Mouse (Mus musculus) forebrain, postnatal 0 days (tissue): ENCODE measurements around the gene Mis12. TPM values are rescaled to one million over a fixed set of nuclear protein-coding genes. Genes with fewer than 3 reads are reported as not detected.
A peak's percentile ranks its signal among the peaks of the same experiment; 100 is the strongest.

Experiments
- ATAC-seq: fragments of 200-750 bp; cut with Nextera tagmentation; 2 replicates; pipeline ENCODE4 v1.8.0; 2017; ENCODE audit warnings: mild to moderate bottlenecking, moderate library complexity
- DNase-seq: peaks from one replicate; pipeline ENCODE4 v3.0.0-alpha.2; 2015
- H3K27ac ChIP-seq: fragments of 300-500 bp; sonication (generic); 2 replicates; pipeline ENCODE4 v1.5.1; 2014; ENCODE audit warnings: low read depth, mild to moderate bottlenecking, antibody characterized with exemption, low read length, moderate library complexity, mixed read lengths
- H3K27me3 ChIP-seq: fragments of 300-500 bp; sonication (generic); 2 replicates; pipeline ENCODE4 v1.6.1; 2014; ENCODE audit warnings: mild to moderate bottlenecking, low read length, mixed read lengths; ENCODE audit not compliant: insufficient read depth
- H3K36me3 ChIP-seq: fragments of 300-500 bp; sonication (generic); 2 replicates; pipeline ENCODE4 v1.6.1; 2014; ENCODE audit warnings: mild to moderate bottlenecking, moderate library complexity; ENCODE audit not compliant: insufficient read depth
- H3K4me1 ChIP-seq: fragments of 300-500 bp; sonication (generic); 2 replicates; pipeline ENCODE4 v1.6.1; 2014; ENCODE audit warnings: antibody characterized with exemption; ENCODE audit not compliant: insufficient read depth
- H3K4me2 ChIP-seq: fragments of 300-500 bp; sonication (generic); 2 replicates; pipeline ENCODE4 v1.6.1; 2014; ENCODE audit warnings: low read depth, mild to moderate bottlenecking, moderate library complexity
- H3K4me3 ChIP-seq: fragments of 300-500 bp; sonication (generic); 2 replicates; pipeline ENCODE4 v1.5.1; 2014; ENCODE audit warnings: low read depth, low read length, mixed read lengths
- H3K9ac ChIP-seq: fragments of 300-500 bp; sonication (generic); 2 replicates; pipeline ENCODE4 v1.6.1; 2014; ENCODE audit warnings: mild to moderate bottlenecking
- H3K9me3 ChIP-seq: fragments of 300-500 bp; sonication (generic); 2 replicates; pipeline ENCODE4 v1.6.1; 2016; ENCODE audit warnings: low read length
- CTCF ChIP-seq: sonication (generic); IDR thresholded peaks from 2 replicates; pipeline ENCODE4 v1.5.1; 2016; ENCODE audit warnings: antibody characterized with exemption, control low read depth, low read depth
- WGBS: fragments of 180-500 bp; shearing (Covaris S2); extraction: QIAGEN DNeasy Blood & Tissue Kit; methylation state at CpG from one replicate; pipeline ENCODE4 v1.1.7; 2014; 5-methylcytosine and 5-hydroxymethylcytosine counted together
- polyA plus RNA-seq: library from polyadenylated mRNA; unstranded; fragments of >200 nt; fragmentation: Nextera tagmentation; extraction: Ambion mirVana; gene quantifications from 2 replicates; pipeline ENCODE4 v1.2.1, GENCODE M21; 2015
- total RNA-seq: library from RNA; depleted of rRNA; stranded (reverse); fragments of >200 nt; gene quantifications from 2 replicates; pipeline ENCODE4 v1.2.3, GENCODE M21; 2014

Gene Mis12
- total and polyA plus RNA-seq, 2 experiments from 2014 or later: 13.9 to 15.3 TPM

DNA sequence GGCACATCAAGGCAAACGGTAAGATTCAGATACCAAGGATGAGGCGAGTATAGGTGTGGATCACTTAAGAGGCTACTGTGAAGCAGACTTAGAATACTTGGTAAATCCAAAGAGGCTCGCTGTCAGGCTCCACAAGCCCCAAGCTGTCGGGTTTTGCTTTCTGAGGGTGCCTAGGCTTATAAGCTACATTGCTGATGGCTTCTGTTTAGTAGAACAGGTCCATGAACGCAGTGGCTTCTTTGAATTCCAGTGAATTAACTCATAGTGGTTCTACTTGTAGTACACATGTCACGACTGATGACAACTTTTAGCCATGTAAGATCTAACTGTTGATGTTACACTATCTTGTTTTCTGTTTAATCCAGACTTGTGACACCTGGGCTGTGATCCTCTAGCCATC lies 42.1 kb upstream of the Mis12 start:
- Histone ChIP-seq H3K27ac (no peak overlapping the region), H3K27me3 (no peaks in the 10 kb centered on the region), H3K4me1 (peaks cover 5% of the 10 kb centered on the region; the same call in 1 of the 2 replicates), H3K36me3 (peaks cover 62% of the 10 kb centered on the region), H3K4me3 (no peak overlapping the region), H3K9ac (no peak overlapping the region), H3K9me3 (no peaks in the 10 kb centered on the region), H3K4me2 (no peak overlapping the region)
- TF ChIP-seq CTCF: no peak
- 90% methylated on average over 6 of the region's 6 CpGs for WGBS
- no peak for DNase-seq
- no peak for ATAC-seq

DNA sequence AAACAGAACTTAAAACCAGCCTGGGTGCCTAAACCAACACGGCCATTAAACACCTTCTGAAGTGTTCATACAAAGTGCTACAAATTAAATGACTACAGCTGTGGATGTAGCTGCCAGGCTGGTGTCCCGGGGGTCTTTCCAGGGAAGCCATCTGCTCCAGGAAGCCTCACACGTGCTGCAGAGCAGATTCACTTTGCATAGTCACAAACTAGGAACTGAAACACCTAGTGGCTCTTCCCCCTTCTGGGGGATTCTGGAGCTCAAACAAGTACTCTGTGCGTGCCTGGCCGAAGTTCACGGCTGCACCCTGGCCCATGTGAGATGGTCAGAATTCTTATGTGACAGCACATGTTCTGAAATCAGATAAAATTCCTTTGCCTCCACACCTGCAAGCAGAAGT lies 39.2 kb upstream of the Mis12 start:
- DNase-seq (no peak), ATAC-seq (no peak)
- Histone ChIP-seq H3K4me2 (no peak overlapping the region), H3K27ac (no peak overlapping the region), H3K4me3 (no peak overlapping the region), H3K9me3 (no peaks in the 10 kb centered on the region), H3K36me3 (peaks cover 55% of the 10 kb centered on the region), H3K4me1 (peaks cover 5% of the 10 kb centered on the region; the same call in 1 of the 2 replicates), H3K27me3 (no peaks in the 10 kb centered on the region), H3K9ac (no peak overlapping the region)
- TF ChIP-seq CTCF: no peak
- WGBS: 84% methylated on average over 6 of the region's 6 CpGs

DNA sequence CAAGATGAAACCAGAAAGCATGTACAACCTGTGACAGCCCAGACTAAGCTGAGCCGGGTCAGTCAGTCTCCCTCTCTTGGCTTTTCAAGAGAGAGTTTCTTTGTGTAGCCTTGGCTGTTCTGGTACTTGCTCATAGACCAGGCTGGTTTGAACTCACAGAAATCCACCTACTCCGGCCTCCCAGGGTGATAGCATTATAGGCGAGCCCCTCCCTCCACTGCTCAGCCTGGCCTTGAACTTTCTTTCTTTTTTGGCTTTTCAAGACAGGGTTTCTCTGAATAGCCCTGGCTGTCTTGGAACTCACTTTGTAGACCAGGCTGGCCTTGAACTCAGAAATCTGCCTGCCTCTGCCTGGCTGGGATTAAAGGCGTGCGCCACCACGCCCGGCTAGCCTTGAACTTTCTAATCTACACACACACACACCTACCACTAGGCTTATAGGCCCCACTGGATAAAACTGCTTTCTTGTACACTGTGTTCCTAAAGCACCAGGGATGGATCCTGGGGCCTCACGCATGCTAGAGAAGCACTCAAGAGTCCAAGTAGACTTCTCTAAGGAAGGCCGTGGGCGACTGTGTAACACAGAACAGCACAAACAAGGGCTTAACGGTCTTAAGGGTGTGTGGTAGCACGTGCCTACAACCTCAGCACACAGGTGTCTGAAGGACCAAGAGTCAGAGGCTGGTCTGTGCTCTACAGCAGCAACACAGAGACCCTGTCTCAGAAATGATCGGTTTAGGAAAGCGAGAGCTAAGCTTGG lies 38.5 kb upstream of the Mis12 start:
- ATAC-seq (no peak), DNase-seq (no peak)
- H3K9me3 ChIP-seq: no peaks in the 10 kb centered on the region
- H3K27me3 ChIP-seq: no peaks in the 10 kb centered on the region
- H3K27ac ChIP-seq: no peak overlapping the region
- TF ChIP-seq CTCF: no peak
- H3K36me3 ChIP-seq: peaks cover 55% of the 10 kb centered on the region
- peaks cover 5% of the 10 kb centered on the region; the same call in 1 of the 2 replicates for H3K4me1 ChIP-seq
- H3K4me3 ChIP-seq: no peak overlapping the region
- H3K9ac ChIP-seq: no peak overlapping the region
- H3K4me2 ChIP-seq: no peak overlapping the region
- 92% methylated on average over 14 of the region's 14 CpGs for WGBS

DNA sequence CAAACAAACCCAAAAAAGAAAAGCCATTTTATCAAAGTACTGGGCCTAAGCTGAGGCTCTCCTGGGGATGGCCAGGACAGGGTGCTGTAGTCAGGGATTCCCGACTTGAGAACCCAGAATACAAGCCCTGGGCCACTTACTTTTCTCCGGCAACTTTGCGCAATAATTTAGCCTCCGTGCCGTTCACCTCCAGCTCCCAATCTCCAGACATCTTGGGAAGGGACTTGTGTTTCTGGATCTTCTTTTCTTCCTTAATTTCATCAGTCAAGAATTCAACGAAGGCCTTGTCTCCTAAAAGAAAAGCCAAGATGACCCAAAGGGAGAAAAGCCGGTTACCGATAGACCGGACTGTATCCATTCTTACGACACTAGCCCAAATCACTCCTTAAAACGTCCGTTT lies 37.4 kb upstream of the Mis12 start:
- Histone ChIP-seq H3K27ac (no peak overlapping the region), H3K4me2 (peak overlapping the region; percentile 65), H3K9ac (peak overlapping the region; percentile 91), H3K27me3 (no peaks in the 10 kb centered on the region), H3K9me3 (no peaks in the 10 kb centered on the region), H3K36me3 (peaks cover 56% of the 10 kb centered on the region), H3K4me3 (peak overlapping the region; percentile 89), H3K4me1 (peaks cover 5% of the 10 kb centered on the region; the same call in 1 of the 2 replicates)
- DNase-seq: no peak
- WGBS: 11% methylated on average over 12 of the region's 12 CpGs
- ATAC-seq: no peak
- no peak for TF ChIP-seq CTCF

DNA sequence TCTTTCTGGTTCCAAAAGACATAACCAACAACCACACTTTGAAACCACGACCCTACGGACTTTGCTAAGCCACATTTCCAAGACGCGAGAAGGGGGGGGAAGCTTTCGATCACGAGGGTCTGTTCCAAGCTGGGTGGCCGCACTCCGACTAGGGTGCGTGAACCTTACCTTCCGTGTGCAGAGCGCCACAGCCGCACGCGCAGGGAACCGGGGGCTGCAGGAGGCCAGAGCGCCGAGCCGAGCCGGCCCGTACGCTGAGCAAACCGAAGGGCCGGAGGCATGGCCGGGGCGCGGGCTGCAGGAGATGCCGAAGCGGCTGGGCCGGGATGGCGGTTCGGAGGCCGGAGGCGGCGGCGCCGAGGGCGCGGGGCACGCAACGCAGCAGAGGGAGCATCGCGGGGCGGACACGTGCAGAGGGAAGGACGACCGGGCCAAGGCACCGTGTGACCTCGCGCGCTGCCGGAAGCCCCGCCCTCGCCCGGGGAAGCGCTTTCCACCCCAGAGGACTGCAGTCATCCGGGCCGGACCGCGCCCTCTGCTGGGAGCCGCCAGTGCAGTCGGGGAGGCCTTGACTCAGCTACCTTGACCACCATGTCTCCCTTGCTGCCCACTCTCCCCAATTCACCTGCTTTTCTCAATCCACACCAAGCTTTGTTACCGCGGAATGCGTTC lies 36.7 kb upstream of the Mis12 start, which contains the start of gene C1qbp:
Gene C1qbp, minus strand, starts transcription at position 470 of the 672 bp plus-strand sequence.
- peak within 1 kb of the TSS; percentile 47; the same call in 1 of the 2 replicates for H3K27ac ChIP-seq
- 2% methylated on average over 47 of the region's 64 CpGs for WGBS

DNA sequence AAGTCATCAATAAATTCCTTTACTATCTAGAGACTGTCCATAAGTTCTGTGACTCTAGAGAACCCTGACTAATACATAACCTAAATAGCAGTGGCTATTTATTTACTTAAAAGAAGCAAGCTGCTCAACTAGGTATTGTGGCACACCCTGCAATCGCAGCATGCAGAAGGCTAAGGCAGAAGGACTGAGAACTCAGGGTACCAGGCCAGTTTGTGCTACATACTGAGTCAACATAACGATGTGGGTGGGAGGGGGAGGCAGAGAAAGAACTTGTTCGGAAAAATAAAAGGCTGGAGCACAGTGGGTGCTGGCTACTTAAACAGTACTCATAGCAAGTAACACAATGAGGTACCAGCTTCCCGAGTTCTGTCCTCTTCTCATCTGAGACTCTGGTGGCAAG lies 18.2 kb upstream of the Mis12 start:
- peaks cover 37% of the 10 kb centered on the region for H3K36me3 ChIP-seq
- no peak overlapping the region for H3K27ac ChIP-seq
- no peak overlapping the region for H3K4me3 ChIP-seq
- ATAC-seq: no peak
- no peak for TF ChIP-seq CTCF
- H3K4me2 ChIP-seq: no peak overlapping the region
- no peak for DNase-seq
- no peaks in the 10 kb centered on the region for H3K9me3 ChIP-seq
- H3K9ac ChIP-seq: no peak overlapping the region
- no peaks in the 10 kb centered on the region for H3K27me3 ChIP-seq
- peaks cover 14% of the 10 kb centered on the region for H3K4me1 ChIP-seq
- 68% methylated on average over 4 of the region's 4 CpGs for WGBS

More for the DNA sequence above, 36.7 kb upstream of the Mis12 start, which contains the start of gene C1qbp:
- Histone ChIP-seq H3K9me3 (no peaks in the 10 kb centered on the region), H3K9ac (peak within 1 kb of the TSS; percentile 91), H3K4me3 (peak within 1 kb of the TSS; percentile 89), H3K27me3 (no peaks in the 10 kb centered on the region), H3K4me1 (peaks cover 5% of the 10 kb centered on the region; the same call in 1 of the 2 replicates), H3K36me3 (peaks cover 56% of the 10 kb centered on the region), H3K4me2 (peak within 1 kb of the TSS; percentile 65)
- peak; percentile 98 for TF ChIP-seq CTCF
- DNase-seq (peak; percentile 90), ATAC-seq (peak; percentile 99)
